In genomic region chr3:135687965-135688364, GRCm38 (mm10) we compare ENCODE assay signal across 21 mouse cellular contexts. TPM values are rescaled to one million over a fixed set of nuclear protein-coding genes. Genes with fewer than 3 reads are reported as not detected.
DNase-seq lines count a peak whose midpoint lies in the region; ATAC-seq and TF ChIP-seq lines count a peak whose summit lies in the region.
"Had no signal": no experiment of that assay in that cellular context is flagged by ENCODE, and none has a peak within 500 bp of the region (broad histone marks: within the 10 kb centered on the region; RNA-seq: fewer than 3 reads in every experiment).

No protein-coding gene starts in this region.

- no peak for ATAC-seq in heart, embryonic 14.5 days (ENCODE audit: insufficient number of reproducible peaks, insufficient read depth, low FRiP score, low read depth)
- ATAC-seq: forebrain, embryonic 15.5 days had no signal

- peak overlapping the region; percentile 100 for H3K9ac ChIP-seq in heart, embryonic 14.5 days (ENCODE audit: low read length)
- H3K9ac ChIP-seq: embryonic facial prominence, embryonic 15.5 days; forebrain, embryonic 15.5 days; limb, embryonic 12.5 days; liver, embryonic 13.5 days; neural tube, embryonic 13.5 days had no signal

- H3K4me2 ChIP-seq in heart, embryonic 14.5 days (ENCODE audit: low read length) = peak overlapping the region; percentile 86
- H3K4me2 ChIP-seq: embryonic facial prominence, embryonic 15.5 days; forebrain, embryonic 15.5 days; limb, embryonic 12.5 days; liver, embryonic 13.5 days had no signal

- no peaks in the 10 kb centered on the region for H3K9me3 ChIP-seq in heart, embryonic 14.5 days (ENCODE audit: control insufficient read depth, low read length)
- H3K9me3 ChIP-seq: embryonic facial prominence, embryonic 15.5 days; forebrain, embryonic 15.5 days; liver, embryonic 13.5 days; neural tube, embryonic 13.5 days had no signal

- H3K4me3 ChIP-seq in cerebellum, adult 2 months (replicated peaks; ENCODE audit: insufficient read depth, low read depth, low read length) = peak overlapping the region; percentile 33
- H3K4me3 ChIP-seq in heart, embryonic 14.5 days (ENCODE audit: control insufficient read depth in 1 of 2, insufficient read depth in 1 of 2, low read depth in 1 of 2, low read length in 2 of 2) = no peak overlapping the region
- no peak overlapping the region for H3K4me3 ChIP-seq in kidney, adult 2 months (ENCODE audit: insufficient read depth, low read depth, low read length)
- H3K4me3 ChIP-seq in brown adipose tissue, adult 24 weeks (ENCODE audit: insufficient read depth, low read depth, low read length) = peak overlapping the region; percentile 5; the same call in 1 of the 2 replicates
- H3K4me3 ChIP-seq: embryonic facial prominence, embryonic 15.5 days; forebrain, embryonic 15.5 days; limb, embryonic 12.5 days; liver, embryonic 13.5 days; neural tube, embryonic 13.5 days had no signal

- peaks cover 8% of the 10 kb centered on the region; the same call in 1 of the 2 replicates for H3K4me1 ChIP-seq in cerebellum, adult 2 months (ENCODE audit: control insufficient read depth, insufficient read depth, low read length)
- H3K4me1 ChIP-seq in heart, embryonic 14.5 days (ENCODE audit: control insufficient read depth in 2 of 2, insufficient read depth in 2 of 2, low read length in 2 of 2) = peaks cover 12 to 65% of the 10 kb centered on the region in 2 experiments
- peaks cover 13% of the 10 kb centered on the region for H3K4me1 ChIP-seq in kidney, adult 2 months (ENCODE audit: control insufficient read depth, insufficient read depth, low read length)
- H3K4me1 ChIP-seq in brown adipose tissue, adult 24 weeks (ENCODE audit: control insufficient read depth, insufficient read depth, insufficient read length, low read length) = peaks cover 19% of the 10 kb centered on the region

- no peak for TF ChIP-seq CTCF in cerebellum, adult 2 months (IDR thresholded peaks at IDR 0.05; ENCODE audit: borderline replicate concordance, insufficient read depth, low read depth, low read length)
- no peak for TF ChIP-seq CTCF in kidney, adult 2 months (conservative IDR thresholded peaks at IDR 0.05; ENCODE audit: insufficient read depth, insufficient read length, low read depth, low read length)

- intact Hi-C loops in left cerebral cortex, postnatal 4 days (cut with DNase I) = no loop called here

- no peaks in the 10 kb centered on the region for H3K27me3 ChIP-seq in cerebellum, adult 2 months (ENCODE audit: control insufficient read depth, insufficient read depth, low read length)
- H3K27me3 ChIP-seq in heart, embryonic 14.5 days (ENCODE audit: control insufficient read depth, insufficient read depth, low read length) = no peaks in the 10 kb centered on the region
- no peaks in the 10 kb centered on the region for H3K27me3 ChIP-seq in kidney, adult 2 months (replicated peaks; ENCODE audit: control insufficient read depth, insufficient read depth, low read length)
- H3K27me3 ChIP-seq: embryonic facial prominence, embryonic 15.5 days; forebrain, embryonic 15.5 days; neural tube, embryonic 13.5 days had no signal

- no peak overlapping the region for H3K27ac ChIP-seq in cerebellum, adult 2 months (ENCODE audit: insufficient read depth, low read length)
- H3K27ac ChIP-seq in heart, embryonic 14.5 days (replicated peaks in 1 of 2; ENCODE audit: control insufficient read depth in 1 of 2, insufficient read depth in 1 of 2, low read depth in 2 of 2, low read length in 2 of 2) = peak overlapping the region; percentile 63 to 98
- H3K27ac ChIP-seq in kidney, adult 2 months (ENCODE audit: insufficient read depth, low read depth, low read length) = peak overlapping the region; percentile 24
- H3K27ac ChIP-seq in brown adipose tissue, adult 24 weeks (replicated peaks; ENCODE audit: low read depth, low read length) = peak overlapping the region; percentile 55
- H3K27ac ChIP-seq: embryonic facial prominence, embryonic 15.5 days; forebrain, embryonic 15.5 days; limb, embryonic 12.5 days; liver, embryonic 13.5 days; neural tube, embryonic 13.5 days had no signal

- 40% methylated on average over 9 of the region's 9 CpGs for WGBS in cerebellum, adult 2 months
- 45% methylated on average over 9 of the region's 9 CpGs for WGBS in heart, embryonic 14.5 days
- 70% methylated on average over 9 of the region's 9 CpGs for WGBS in kidney, adult 2 months

- no peaks in the 10 kb centered on the region for H3K36me3 ChIP-seq in heart, embryonic 14.5 days (ENCODE audit: control insufficient read depth, insufficient read depth, low read length)
- H3K36me3 ChIP-seq in kidney, adult 2 months (ENCODE audit: control insufficient read depth, insufficient read depth, low read length) = no peaks in the 10 kb centered on the region
- H3K36me3 ChIP-seq: embryonic facial prominence, embryonic 15.5 days; forebrain, embryonic 15.5 days; liver, embryonic 13.5 days; neural tube, embryonic 13.5 days had no signal

- peak in 1 of 2 experiments; percentile 26 for DNase-seq in cerebellum, adult 2 months
- DNase-seq in cerebellum, postnatal 36 days = no peak
- DNase-seq in heart, postnatal 4 days = no peak
- no peak for DNase-seq in kidney, adult 2 months
- no peak for DNase-seq in kidney, postnatal 14 days
- no peak for DNase-seq in left cerebral cortex, postnatal 4 days
- DNase-seq: adrenal gland, adult 2 months; cerebellum, adult 18-20 months; kidney, adult 8-10 months; kidney, postnatal 10 days; liver, embryonic 13.5 days; lung, adult 2 months; lung, postnatal 14 days; midbrain, embryonic 14.5 days; thymus, postnatal 14 days had no signal

- TF ChIP-seq POLR2A in cerebellum, adult 2 months (IDR thresholded peaks at IDR 0.05; ENCODE audit: borderline replicate concordance, insufficient read depth, low read length) = no peak
- no peak for TF ChIP-seq POLR2A in kidney, adult 2 months (IDR thresholded peaks at IDR 0.05; ENCODE audit: low read depth, low read length)

RNA-seq across cellular contexts. Expression of gene Nfkb1, which starts 3.4 kb away (rescaled TPM):
- polyA plus RNA-seq in cerebellum, adult 2 months (2012; rRNA removed) = 32.7 and 33.1 TPM in 2 replicates
- polyA plus RNA-seq in heart, embryonic 14.5 days (2014; fragmentation: Nextera tagmentation; extraction: Ambion mirVana) = 23.5 and 25.2 TPM in 2 replicates
- 10 to 100 TPM; 47.0 to 49.9 TPM for total RNA-seq in heart, postnatal 4 days (2021)
- 43.1 and 46.0 TPM in 2 replicates for polyA plus RNA-seq in kidney, adult 2 months (2012; rRNA removed)
- polyA plus RNA-seq in brown adipose tissue, adult 24 weeks (2012; ENCODE audit: insufficient read depth, insufficient read length, missing spikeins) = 15.7 and 23.0 TPM in 2 replicates
- 10 to 100 TPM; 19.3 to 20.5 TPM for total RNA-seq in left cerebral cortex, postnatal 4 days (2021)

Comparison
In these comparisons a context has a peak if more than half of its experiments do, and no peak if none do; other contexts are left out.
1. H3K4me3 ChIP-seq: peak in cerebellum, adult 2 months (single experiment) and brown adipose tissue, adult 24 weeks (single experiment); none in heart, embryonic 14.5 days (0 of 2) and kidney, adult 2 months (single experiment).